Mouse (Mus musculus) liver, embryonic 14 days (tissue): ENCODE data around the gene Cdc37. TPM values are rescaled to one million over a fixed set of nuclear protein-coding genes. Genes with fewer than 3 reads are reported as not detected.

Experiments used
- polyA plus RNA-seq: library from polyadenylated mRNA; depleted of rRNA; stranded (reverse); fragments of >200 nt; gene quantifications from 2 replicates; pipeline ENCODE4 v1.2.3, GENCODE M21; 2012; rRNA removed

Cdc37 gene
- polyA plus RNA-seq, result 135 and 139 TPM in 2 replicates

DNA sequence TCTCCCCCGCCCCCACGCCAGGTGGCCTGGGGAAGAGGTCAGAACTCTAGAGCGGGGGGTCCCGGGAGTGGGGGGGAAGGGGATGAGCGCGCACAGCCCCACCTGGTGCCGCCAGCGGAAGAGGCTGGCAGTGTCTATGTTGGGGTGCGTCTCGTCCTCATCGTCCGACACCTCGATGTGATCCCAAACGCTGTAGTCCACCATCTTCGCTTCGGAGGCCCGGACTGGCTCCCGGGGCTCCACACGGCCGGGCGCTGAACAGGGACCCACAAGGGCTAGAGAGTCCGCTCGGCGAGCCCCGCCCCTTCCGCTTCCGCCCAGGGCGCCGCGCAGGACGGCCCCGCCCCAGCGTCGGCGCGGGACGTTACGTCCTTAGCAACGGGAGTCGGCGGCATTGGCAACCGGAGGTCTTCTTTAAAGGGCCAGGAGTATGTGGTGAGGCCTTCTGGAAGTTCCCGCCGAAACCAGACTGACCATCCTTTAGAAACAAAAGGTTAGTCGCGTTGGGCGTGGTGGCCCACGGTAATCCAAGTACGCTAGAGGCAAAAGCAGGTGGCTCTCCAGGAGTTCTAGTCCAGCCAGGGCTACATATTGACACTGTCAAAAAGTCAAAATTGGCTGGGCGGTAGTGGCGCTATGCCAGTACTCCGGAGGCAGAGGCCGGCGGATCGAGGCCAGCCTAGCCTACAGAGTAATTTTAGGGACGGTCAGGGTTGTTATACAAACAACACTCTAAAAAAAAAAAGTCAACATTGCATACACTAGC is at the start of gene Cdc37:
Gene Cdc37 (minus strand): TSS at position 329 of the 766 bp plus-strand sequence.

DNA sequence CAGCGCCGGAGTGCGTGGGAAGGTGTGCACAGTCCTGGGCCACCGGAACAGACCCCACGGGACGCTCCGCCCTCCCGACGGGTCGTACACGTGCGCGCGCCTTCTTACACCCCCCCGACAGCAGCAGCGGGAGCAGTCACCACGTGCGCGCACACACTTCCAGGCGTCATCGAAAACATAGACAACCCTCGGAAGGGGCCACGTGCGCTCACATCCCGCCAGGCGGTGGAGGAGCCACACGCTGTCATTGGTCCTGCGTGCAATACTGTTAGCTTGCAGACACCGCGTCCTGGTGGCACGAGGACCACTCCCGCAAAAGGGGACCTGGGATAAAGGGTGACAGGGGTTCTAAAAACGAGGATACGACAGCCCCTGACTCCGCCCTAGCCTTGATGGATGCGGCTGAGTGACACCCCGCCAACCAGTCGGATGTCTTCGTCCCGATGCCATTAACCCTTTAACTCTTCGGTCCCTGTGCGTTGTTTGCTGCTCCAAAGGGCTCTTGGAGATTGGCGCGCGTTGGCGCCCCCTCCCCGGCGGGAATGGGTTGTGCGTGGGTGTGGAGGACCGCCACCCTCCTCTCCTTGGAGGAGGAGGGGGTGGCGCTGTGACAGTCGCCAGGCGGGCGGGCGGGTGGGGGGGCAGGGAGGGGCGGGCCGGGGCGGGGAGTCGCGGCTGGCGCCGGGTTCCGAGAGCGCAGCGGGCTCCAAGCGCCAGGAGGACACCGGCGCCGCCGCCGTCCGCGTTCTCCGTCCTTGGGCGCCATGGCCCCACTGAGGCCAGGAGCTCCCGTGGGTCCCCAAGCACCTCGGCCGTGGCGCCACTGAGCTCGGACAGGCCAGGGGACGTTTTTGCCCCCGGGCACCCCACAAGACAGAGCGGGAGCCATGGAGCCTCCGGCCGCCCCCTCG is 15.5 kb upstream of the Cdc37 start, which contains the start of gene Pde4a:
Gene Pde4a (plus strand): TSS at position 674 of the 911 bp plus-strand sequence.

DNA sequence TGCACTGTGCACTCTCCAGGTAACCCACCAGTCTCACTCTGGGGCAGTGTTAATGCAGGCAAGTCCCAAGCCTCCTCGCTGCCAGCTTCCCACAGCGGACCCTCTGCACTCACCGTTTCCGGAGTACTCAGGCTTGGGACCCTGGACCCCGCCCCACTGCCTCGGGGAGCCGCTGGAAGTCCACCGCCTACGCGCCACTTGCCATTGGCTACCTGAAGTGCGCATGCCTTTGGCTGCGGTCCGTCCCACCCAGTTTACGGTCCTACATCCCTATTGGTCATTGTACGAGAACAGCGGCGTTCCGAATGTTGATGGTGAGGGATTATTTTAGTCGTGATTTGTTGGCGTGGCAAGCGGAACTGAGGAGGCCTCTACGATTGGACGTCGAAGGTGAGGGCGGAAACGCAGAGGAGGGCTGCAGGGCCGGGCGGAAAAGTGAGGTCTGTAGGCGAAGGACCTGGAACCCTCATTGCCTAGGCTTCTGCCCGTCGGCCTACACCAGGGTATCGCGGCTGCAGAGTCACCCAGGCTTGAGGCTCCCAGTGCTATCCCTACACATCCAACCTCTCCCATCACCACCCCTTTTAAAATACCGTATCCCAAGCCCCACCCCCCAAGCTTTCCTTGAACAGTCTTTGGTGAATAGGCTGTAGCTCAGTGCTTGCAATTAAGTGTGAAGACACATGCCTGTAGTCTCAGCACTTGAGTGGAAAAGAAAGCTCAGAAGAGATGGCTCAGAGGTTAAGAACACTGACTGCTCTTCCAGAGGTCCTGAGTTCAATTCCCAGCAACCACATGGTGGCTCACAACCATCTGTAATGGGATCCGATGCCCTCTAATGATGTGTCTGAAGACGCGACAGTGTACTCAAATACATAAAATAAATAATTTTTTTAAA is 18.5 kb downstream of the Cdc37 start, which contains the start of gene Tyk2:
Gene Tyk2 (minus strand): TSS at position 185 of the 898 bp plus-strand sequence.

DNA sequence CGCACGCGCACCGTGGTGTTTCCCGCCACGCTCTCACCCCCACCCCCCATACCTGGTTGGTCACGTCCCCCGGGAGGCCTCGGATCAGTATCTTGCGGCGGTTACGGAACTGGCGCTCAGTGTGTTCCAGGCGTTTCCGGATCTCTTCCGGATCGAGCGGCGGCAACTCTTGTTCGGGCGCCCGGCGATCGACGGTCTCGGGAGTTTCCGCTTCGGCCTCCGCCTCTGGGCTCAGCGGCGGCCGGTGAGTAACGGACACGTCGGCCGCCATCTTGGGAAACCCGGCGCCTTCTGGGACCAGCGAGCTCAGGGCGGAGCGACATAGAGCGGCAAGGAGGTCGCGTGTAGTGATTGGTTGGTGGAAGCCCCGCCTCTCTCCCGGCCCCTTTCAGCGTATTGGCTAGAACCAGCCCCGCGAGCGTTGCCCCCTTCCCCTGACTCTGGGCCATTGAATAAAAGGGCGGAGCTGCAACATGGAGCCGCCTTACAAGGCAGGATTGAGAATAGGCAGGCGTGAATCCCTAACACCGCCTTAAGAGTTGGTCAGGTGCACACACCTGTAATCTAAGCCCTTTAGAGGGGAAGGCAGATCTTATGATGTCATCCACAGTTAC is 58.0 kb downstream of the Cdc37 start, which contains the start of the genes Gm38431 and Raver1:
Gene Gm38431 (minus strand): TSS at position 291 of the 614 bp plus-strand sequence.
Gene Raver1 (minus strand): TSS at position 302 of the 614 bp plus-strand sequence.

Other genes starting within 250 kb of the Cdc37 start
- gene Dnmt1, start 190.1 kb downstream of the Cdc37 start, polyA plus RNA-seq, result 52.7 and 58.2 TPM in 2 replicates
- gene S1pr2, start 173.2 kb downstream of the Cdc37 start, polyA plus RNA-seq, result 1.2 and 1.4 TPM in 2 replicates
- 27.2 and 35.9 TPM in 2 replicates for gene Mrpl4, start 147.2 kb downstream of the Cdc37 start, polyA plus RNA-seq
- 6.7 and 7.2 TPM in 2 replicates for gene Icam1, start 134.0 kb downstream of the Cdc37 start, polyA plus RNA-seq
- gene Icam4, start 120.6 kb downstream of the Cdc37 start, polyA plus RNA-seq, result 55.5 and 64.7 TPM in 2 replicates
- gene Icam5, start 117.9 kb downstream of the Cdc37 start, polyA plus RNA-seq, result 0.68 and 0.89 TPM in 2 replicates
- gene Zglp1, start 82.9 kb downstream of the Cdc37 start, polyA plus RNA-seq, result 0.27 and 0.32 TPM in 2 replicates
- gene Gm49373, start 76.9 kb downstream of the Cdc37 start, polyA plus RNA-seq, result 0.67 and 0.93 TPM in 2 replicates
- gene Fdx1l, start 76.4 kb downstream of the Cdc37 start, polyA plus RNA-seq, result 29.7 and 29.8 TPM in 2 replicates
- 2.7 and 2.9 TPM in 2 replicates for gene Gm38431, start 58.0 kb downstream of the Cdc37 start, polyA plus RNA-seq
- 17.5 and 22.6 TPM in 2 replicates for gene Raver1, start 58.0 kb downstream of the Cdc37 start, polyA plus RNA-seq
- 5.0 and 6.0 TPM in 2 replicates for gene Tyk2, start 18.7 kb downstream of the Cdc37 start, polyA plus RNA-seq
- 0.89 and 1.4 TPM in 2 replicates for gene Pde4a, start 15.7 kb upstream of the Cdc37 start, polyA plus RNA-seq
- 12.4 and 14.5 TPM in 2 replicates for gene Keap1, start 89.4 kb upstream of the Cdc37 start, polyA plus RNA-seq
- gene S1pr5, start 98.5 kb upstream of the Cdc37 start, polyA plus RNA-seq, result 0.05 and 0.06 TPM in 2 replicates
- gene Atg4d, start 115.3 kb upstream of the Cdc37 start, polyA plus RNA-seq, result 30.6 and 38.4 TPM in 2 replicates
- gene Kri1, start 138.0 kb upstream of the Cdc37 start, polyA plus RNA-seq, result 20.3 and 23.3 TPM in 2 replicates
- gene Cdkn2d, start 141.4 kb upstream of the Cdc37 start, polyA plus RNA-seq, result 59.2 and 67.8 TPM in 2 replicates
- 0.08 and 0.14 TPM in 2 replicates for gene Ap1m2, start 162.4 kb upstream of the Cdc37 start, polyA plus RNA-seq
- gene Slc44a2, start 170.7 kb upstream of the Cdc37 start, polyA plus RNA-seq, result 10.5 TPM in 2 replicates
- 28.1 and 29.4 TPM in 2 replicates for gene Ilf3, start 217.9 kb upstream of the Cdc37 start, polyA plus RNA-seq